Mouse (Mus musculus) liver, embryonic 13.5 days (tissue): ENCODE data around the gene Arid1b. TPM values are rescaled to one million over a fixed set of nuclear protein-coding genes. Genes with fewer than 3 reads are reported as not detected.

Experiments
- ATAC-seq: fragments of 200-750 bp; cut with Nextera tagmentation; 2 replicates; pipeline ENCODE4 v1.8.0; 2017; ENCODE audit warnings: low read depth, mild to moderate bottlenecking, moderate number of reproducible peaks, moderate library complexity
- DNase-seq: peaks from one replicate; pipeline ENCODE4 v3.0.0; 2022
- H3K27ac ChIP-seq: fragments of 300-500 bp; sonication (generic); 2 replicates; pipeline ENCODE4 v1.5.1; 2015; ENCODE audit warnings: moderate library complexity, mild to moderate bottlenecking, inconsistent platforms
- H3K27me3 ChIP-seq: fragments of 300-500 bp; sonication (generic); 2 replicates; pipeline ENCODE4 v1.6.1; 2015; ENCODE audit warnings: mild to moderate bottlenecking, inconsistent platforms
- H3K36me3 ChIP-seq: fragments of 300-500 bp; sonication (generic); 2 replicates; pipeline ENCODE4 v1.6.1; 2015; ENCODE audit warnings: mild to moderate bottlenecking, inconsistent platforms
- H3K4me1 ChIP-seq: fragments of 300-500 bp; sonication (generic); replicated peaks from 2 replicates; pipeline ENCODE4 v1.6.1; 2015; ENCODE audit warnings: inconsistent platforms
- H3K4me2 ChIP-seq: fragments of 300-500 bp; sonication (generic); 2 replicates; pipeline ENCODE4 v1.6.1; 2015; ENCODE audit warnings: inconsistent platforms, mild to moderate bottlenecking, moderate library complexity
- H3K4me3 ChIP-seq: fragments of 300-500 bp; sonication (generic); replicated peaks from 2 replicates; pipeline ENCODE4 v1.5.1; 2015; ENCODE audit warnings: mild to moderate bottlenecking, inconsistent platforms
- H3K9ac ChIP-seq: fragments of 300-500 bp; sonication (generic); 2 replicates; pipeline ENCODE4 v1.6.1; 2015; ENCODE audit warnings: mild to moderate bottlenecking, inconsistent platforms
- H3K9me3 ChIP-seq: fragments of 300-500 bp; sonication (generic); replicated peaks from 2 replicates; pipeline ENCODE4 v1.6.1; 2016; ENCODE audit warnings: inconsistent platforms
- WGBS: fragments of 180-500 bp; shearing (Covaris S2); methylation state at CpG from one replicate; pipeline ENCODE4 v1.1.7; 2015; ENCODE audit not compliant: insufficient replicate concordance; 5-methylcytosine and 5-hydroxymethylcytosine counted together
- polyA plus RNA-seq: library from polyadenylated mRNA; unstranded; fragments of >200 nt; fragmentation: Nextera tagmentation; extraction: Ambion mirVana; gene quantifications from 2 replicates; pipeline ENCODE4 v1.2.1, GENCODE M21; 2015

Gene Arid1b
- polyA plus RNA-seq, 1 experiment from 2014 or later: 2.0 TPM

DNA sequence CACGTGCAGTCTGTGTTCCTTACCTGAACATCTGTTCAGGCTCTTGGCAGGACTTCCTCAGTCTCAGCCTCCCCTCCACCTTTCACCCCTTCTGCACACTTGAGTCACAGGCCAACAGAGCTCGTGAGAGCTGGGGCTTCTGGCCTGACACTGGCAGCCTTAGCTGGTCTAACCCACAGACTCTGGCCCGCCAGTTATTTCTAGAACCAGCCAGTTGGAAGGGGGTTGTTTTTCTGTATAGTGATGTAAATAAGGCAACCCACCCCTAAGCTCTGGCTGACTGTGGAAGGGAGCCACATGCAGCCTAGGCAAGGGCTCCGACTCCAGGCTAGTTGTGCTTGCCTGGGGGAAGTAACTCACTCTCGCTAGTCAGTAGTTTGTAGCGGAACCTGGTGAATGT is 276.7 kb downstream of the Arid1b start:
- Histone ChIP-seq H3K9ac (no peak overlapping the region), H3K4me1 (no peaks in the 10 kb centered on the region), H3K27me3 (no peaks in the 10 kb centered on the region), H3K36me3 (peaks cover 4% of the 10 kb centered on the region; the same call in 1 of the 2 replicates), H3K4me2 (no peak overlapping the region), H3K4me3 (no peak overlapping the region), H3K27ac (no peak overlapping the region), H3K9me3 (no peaks in the 10 kb centered on the region)
- ATAC-seq (no peak), DNase-seq (no peak)
- 75% methylated on average over 6 of the region's 6 CpGs for WGBS

DNA sequence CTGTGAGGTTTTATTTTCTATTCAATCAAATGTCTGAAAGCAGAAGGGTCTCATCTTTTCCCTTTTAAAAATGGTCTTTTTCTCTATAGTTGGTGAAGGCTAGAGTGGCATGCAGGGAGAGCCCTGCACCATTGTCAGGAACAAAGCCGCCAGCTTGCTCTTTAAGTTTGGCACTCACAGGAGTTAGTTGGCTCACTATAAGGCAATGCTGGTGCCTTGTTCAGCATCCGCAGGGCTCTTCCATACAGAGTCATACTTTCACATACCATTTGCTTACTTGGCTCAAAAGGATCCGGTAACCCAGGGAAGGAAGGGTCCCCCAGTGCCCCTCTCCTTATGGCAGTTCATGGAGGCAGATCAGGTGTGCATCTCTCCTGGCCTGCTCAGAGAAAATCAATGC is 279.0 kb downstream of the Arid1b start:
- 86% methylated on average over 3 of the region's 3 CpGs for WGBS
- Histone ChIP-seq H3K4me2 (no peak overlapping the region), H3K4me3 (no peak overlapping the region), H3K9ac (no peak overlapping the region), H3K4me1 (no peaks in the 10 kb centered on the region), H3K36me3 (no peaks in the 10 kb centered on the region), H3K9me3 (no peaks in the 10 kb centered on the region), H3K27ac (no peak overlapping the region), H3K27me3 (no peaks in the 10 kb centered on the region)
- ATAC-seq (no peak), DNase-seq (no peak)

DNA sequence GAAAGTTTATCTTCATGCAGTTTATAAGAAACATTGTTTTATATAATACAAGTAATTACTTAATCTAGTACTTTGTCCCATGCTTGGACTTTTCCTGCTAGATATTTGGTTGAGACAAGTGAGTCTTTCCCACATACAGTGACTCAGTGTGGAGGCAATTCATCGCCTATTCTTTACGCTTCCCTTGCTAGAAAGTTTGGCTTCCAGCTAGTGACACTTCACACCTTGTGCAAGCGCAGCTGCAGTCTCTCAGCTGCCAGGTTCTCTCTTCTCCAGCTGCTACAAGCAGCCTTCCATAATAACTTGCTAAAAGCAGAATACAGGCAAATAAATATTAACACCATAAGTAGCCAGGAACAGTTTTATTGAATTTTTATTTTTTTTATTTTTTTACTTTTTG is 279.6 kb downstream of the Arid1b start:
- Histone ChIP-seq H3K9ac (no peak overlapping the region), H3K9me3 (no peaks in the 10 kb centered on the region), H3K36me3 (no peaks in the 10 kb centered on the region), H3K4me2 (no peak overlapping the region), H3K27ac (no peak overlapping the region), H3K4me1 (no peaks in the 10 kb centered on the region), H3K4me3 (no peak overlapping the region), H3K27me3 (no peaks in the 10 kb centered on the region)
- no peak for DNase-seq
- WGBS: 88% methylated on average over 3 of the region's 3 CpGs
- no peak for ATAC-seq

DNA sequence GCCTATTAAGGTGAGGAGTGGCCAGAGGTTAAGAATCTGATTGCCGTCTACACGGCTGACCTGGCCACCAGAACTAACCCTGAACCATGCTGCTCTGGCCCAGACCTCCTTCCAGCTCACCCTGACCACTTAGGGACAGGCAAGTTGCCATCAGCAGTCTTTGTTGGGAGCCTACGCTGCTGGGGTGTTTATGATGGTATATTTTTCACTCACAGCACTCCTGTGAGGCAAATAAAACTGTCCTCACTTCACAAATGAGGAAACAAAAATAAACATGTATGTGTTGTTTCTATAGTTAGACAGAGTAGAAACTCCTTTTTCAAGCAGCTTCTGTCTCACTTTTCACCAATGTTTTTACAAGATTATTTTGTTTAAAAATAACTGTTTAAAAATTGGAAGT is 280.3 kb downstream of the Arid1b start:
- no peaks in the 10 kb centered on the region for H3K27me3 ChIP-seq
- no peak overlapping the region for H3K4me2 ChIP-seq
- no peaks in the 10 kb centered on the region for H3K36me3 ChIP-seq
- no peak overlapping the region for H3K4me3 ChIP-seq
- H3K27ac ChIP-seq: no peak overlapping the region
- no peak for DNase-seq
- H3K9ac ChIP-seq: no peak overlapping the region
- 87% methylated on average over 3 of the region's 3 CpGs for WGBS
- ATAC-seq: no peak
- no peaks in the 10 kb centered on the region for H3K4me1 ChIP-seq
- no peaks in the 10 kb centered on the region for H3K9me3 ChIP-seq

DNA sequence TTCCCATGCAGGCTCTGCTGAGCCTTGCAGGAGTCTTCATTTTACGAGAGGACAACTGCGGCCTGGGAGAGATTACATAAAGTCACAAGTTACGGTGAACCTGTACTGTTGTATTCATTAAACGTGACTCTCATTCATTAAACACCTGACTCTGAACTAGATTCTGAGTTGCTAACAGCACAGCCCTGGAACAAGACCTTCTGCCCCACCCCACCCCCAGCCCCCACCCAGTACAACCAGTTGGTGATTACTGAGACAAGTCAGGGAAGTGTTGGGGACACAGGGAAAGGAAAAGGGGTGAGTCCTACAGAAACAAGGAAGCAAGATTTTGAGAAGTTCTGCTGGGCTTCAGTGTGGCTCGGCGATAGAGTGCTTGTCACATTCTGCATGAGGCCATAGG is 281.6 kb downstream of the Arid1b start:
- no peak overlapping the region for H3K27ac ChIP-seq
- ATAC-seq (no peak), DNase-seq (no peak)
- H3K4me2 ChIP-seq: no peak overlapping the region
- no peaks in the 10 kb centered on the region for H3K27me3 ChIP-seq
- no peaks in the 10 kb centered on the region for H3K4me1 ChIP-seq
- no peak overlapping the region for H3K4me3 ChIP-seq
- no peaks in the 10 kb centered on the region for H3K9me3 ChIP-seq
- 78% methylated on average over 6 of the region's 6 CpGs for WGBS
- H3K9ac ChIP-seq: no peak overlapping the region
- H3K36me3 ChIP-seq: no peaks in the 10 kb centered on the region

DNA sequence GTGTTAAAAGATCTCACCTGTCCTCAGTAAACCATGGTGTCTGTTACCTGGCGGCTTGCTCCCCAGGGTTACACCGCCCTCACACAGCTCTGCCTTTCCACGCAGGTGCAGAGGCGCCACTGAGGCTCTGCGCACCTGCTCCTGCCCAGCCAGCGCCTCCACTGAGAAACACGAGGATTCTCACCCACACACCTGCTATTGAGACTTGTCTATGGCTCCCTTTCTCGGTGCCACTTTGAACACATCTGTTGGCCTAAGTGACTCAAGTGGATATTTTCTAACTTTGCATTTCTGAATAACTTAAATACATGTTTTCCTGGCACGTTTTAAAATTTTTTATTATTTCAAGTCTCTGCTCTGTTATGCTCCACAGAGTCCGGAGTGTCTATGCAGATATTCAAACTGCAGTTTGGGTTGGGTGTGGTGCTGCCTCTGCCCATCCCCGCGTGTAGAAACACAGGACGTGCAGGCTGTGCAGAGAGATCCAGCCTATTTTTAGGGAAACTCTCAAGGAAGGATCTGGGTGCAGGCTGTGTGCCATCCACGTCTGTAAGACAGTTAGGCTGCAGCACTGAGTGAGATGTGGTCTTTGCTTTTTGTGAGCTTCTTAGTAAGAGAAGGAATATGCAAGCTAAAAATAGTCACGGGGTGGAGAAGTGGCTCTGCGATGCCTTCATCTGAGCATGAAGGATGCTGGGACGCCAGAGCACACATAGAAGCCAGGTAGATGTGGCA is 283.2 kb downstream of the Arid1b start:
- H3K27ac ChIP-seq: no peak overlapping the region

DNA sequence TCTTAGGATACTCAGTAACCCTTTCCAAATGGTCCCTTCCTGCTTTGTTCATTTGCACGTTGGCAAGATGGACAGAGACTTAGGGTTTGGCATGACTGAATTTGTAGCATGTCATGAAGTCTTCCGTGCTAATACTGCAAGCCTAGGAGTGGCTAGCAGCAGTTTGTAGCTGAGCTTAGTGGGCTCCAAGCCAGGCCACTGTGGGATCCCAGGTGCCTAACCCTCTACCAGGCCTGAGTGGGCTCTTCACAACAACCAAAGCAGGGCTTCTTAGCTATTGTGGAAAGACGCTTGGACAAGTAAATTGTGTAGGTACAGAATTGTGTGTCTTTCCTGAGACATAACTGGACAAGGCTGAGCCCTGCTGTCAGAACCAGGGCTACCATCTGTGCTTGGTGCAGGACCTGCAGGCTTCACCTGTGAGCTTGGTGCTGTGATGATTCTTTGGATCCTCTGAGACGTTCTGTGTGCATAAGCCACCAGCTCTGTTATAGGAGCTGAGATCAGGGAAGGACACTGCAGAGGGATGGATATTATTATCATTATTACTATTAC is 286.4 kb downstream of the Arid1b start:
- no peaks in the 10 kb centered on the region for H3K27me3 ChIP-seq
- no peak overlapping the region for H3K4me3 ChIP-seq
- peaks cover 7% of the 10 kb centered on the region; the same call in 1 of the 2 replicates for H3K36me3 ChIP-seq
- H3K4me2 ChIP-seq: no peak overlapping the region
- DNase-seq: no peak
- no peaks in the 10 kb centered on the region for H3K9me3 ChIP-seq
- no peak for ATAC-seq
- no peak overlapping the region for H3K27ac ChIP-seq
- H3K9ac ChIP-seq: no peak overlapping the region
- H3K4me1 ChIP-seq: no peaks in the 10 kb centered on the region
- WGBS: 76% methylated on average over 4 of the region's 4 CpGs

More for the DNA sequence above, 283.2 kb downstream of the Arid1b start:
- H3K9me3 ChIP-seq: no peaks in the 10 kb centered on the region
- H3K4me2 ChIP-seq: no peak overlapping the region
- 78% methylated on average over 17 of the region's 17 CpGs for WGBS
- no peak overlapping the region for H3K4me3 ChIP-seq
- no peaks in the 10 kb centered on the region for H3K27me3 ChIP-seq
- no peaks in the 10 kb centered on the region for H3K4me1 ChIP-seq
- H3K9ac ChIP-seq: no peak overlapping the region
- DNase-seq (no peak), ATAC-seq (no peak)
- H3K36me3 ChIP-seq: 0 out of 2 replicates have a peak, but pooled peaks cover 2% of the 10 kb centered on the region

DNA sequence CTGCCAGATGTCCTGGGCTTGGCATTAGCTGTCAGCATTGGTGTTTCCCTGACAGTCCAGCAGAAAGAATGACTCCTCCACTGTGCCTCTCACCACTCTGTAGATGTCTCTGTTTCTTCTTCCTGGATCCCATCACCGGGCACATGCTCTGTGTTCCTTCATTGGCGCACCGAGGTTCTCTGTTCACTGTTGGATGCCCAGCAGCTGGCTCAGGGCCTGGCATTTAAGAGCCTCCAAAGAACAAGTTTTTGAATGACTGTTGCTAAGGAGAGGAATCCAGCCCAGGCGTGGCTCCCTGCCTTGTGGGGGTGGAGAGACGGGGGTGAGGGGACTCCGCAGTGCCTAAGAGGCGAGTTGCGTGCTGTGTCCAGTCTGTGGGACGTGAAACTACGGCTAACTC is 290.7 kb downstream of the Arid1b start:
- peaks cover 10% of the 10 kb centered on the region; the same call in 1 of the 2 replicates for H3K36me3 ChIP-seq
- H3K27ac ChIP-seq: no peak overlapping the region
- H3K4me2 ChIP-seq: no peak overlapping the region
- no peak overlapping the region for H3K4me3 ChIP-seq
- H3K4me1 ChIP-seq: 0 out of 2 replicates have a peak, but pooled peaks cover 3% of the 10 kb centered on the region
- no peaks in the 10 kb centered on the region for H3K9me3 ChIP-seq
- H3K27me3 ChIP-seq: no peaks in the 10 kb centered on the region
- no peak for ATAC-seq
- DNase-seq: no peak
- 82% methylated on average over 10 of the region's 10 CpGs for WGBS
- H3K9ac ChIP-seq: no peak overlapping the region

DNA sequence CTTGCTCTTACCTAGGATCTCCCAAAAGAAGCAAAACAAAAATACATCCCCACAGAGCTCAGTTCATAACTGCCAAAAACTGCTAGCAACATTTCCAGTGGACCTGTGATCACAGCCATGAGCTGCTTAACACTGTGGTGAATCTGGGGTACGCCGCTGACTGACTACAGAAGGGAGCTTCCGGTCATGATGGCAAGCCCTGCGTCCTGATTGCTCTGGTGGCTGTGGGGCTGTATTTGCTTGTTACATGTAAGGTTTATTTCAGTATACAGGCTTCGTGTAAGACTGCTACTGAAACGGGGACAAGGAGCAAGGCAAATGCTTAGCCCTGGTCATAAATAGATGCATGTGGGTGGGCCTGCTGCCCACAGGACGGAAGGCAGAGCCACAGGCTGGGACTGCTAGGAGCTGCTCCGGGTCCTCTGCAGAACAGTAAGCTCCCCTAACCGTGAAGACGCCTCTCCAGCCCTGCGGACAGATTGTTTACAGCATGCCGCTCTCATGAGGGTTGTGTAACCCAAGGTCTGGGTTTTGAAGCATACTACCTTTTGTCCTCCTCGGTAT is 291.8 kb downstream of the Arid1b start:
- Histone ChIP-seq H3K9me3 (no peaks in the 10 kb centered on the region), H3K27ac (no peak overlapping the region), H3K9ac (no peak overlapping the region), H3K4me1 (0 out of 2 replicates have a peak, but pooled peaks cover 3% of the 10 kb centered on the region), H3K4me2 (no peak overlapping the region), H3K36me3 (peaks cover 12% of the 10 kb centered on the region), H3K4me3 (no peak overlapping the region), H3K27me3 (no peaks in the 10 kb centered on the region)
- DNase-seq (no peak), ATAC-seq (no peak)
- whole genome bisulfite sequencing: 64% methylated on average over 13 of the region's 13 CpGs

DNA sequence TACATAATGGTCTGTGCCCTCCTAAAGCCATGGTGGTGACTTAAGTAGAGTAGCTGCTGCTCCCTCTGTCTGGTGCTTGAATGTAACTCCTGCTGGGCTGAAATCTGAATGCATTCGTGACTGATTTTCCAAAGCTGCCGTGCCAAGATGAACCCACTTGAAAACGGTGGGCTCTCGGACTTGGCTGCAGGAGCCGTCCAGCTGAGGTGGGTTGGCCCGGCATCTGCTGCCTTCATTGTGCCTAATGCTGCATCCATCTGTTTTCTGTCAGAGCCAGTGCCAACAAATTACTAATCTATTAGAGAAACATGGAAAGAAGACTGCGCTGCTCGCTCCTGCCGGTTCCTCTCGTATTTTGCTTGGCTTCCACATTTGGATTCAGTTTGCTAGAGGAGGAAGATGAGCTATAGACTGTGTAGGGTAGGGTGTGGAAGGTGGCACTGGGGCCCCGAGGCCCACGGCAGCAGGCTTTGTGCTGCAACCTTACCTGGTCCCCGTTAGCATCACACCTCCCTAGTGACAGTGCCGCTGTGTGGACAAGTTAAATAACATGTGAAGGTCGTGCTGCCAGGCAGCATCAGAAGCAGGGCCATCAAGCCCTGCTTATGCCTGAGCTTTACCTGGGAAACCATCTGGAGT is 292.6 kb downstream of the Arid1b start:
- H3K9ac ChIP-seq: no peak overlapping the region
- ATAC-seq: no peak
- no peak overlapping the region for H3K4me3 ChIP-seq
- no peaks in the 10 kb centered on the region for H3K9me3 ChIP-seq
- no peak for DNase-seq
- no peak overlapping the region for H3K27ac ChIP-seq
- 0 out of 2 replicates have a peak, but pooled peaks cover 3% of the 10 kb centered on the region for H3K4me1 ChIP-seq
- no peak overlapping the region for H3K4me2 ChIP-seq
- no peaks in the 10 kb centered on the region for H3K27me3 ChIP-seq
- WGBS: 81% methylated on average over 15 of the region's 15 CpGs
- peaks cover 19% of the 10 kb centered on the region for H3K36me3 ChIP-seq

DNA sequence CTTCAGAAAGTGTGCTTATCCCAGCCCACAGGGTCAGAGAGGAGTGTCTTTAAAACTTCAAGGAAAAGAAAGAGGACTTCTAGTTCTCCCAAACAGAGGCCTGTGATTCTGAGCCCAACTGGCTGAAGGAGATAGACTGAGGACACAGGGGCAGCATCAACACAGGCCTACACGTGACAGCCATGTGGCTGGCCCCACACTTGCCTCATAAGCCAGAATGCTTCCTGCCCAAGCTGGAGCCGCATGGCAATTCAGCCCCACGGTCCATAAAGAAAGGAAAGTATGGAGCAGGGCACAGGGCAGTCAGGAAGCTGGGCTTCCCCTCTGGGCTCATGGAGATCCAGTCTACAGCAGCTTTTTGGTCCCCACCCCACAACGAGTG is 293.1 kb downstream of the Arid1b start:
- Histone ChIP-seq H3K4me1 (0 out of 2 replicates have a peak, but pooled peaks cover 3% of the 10 kb centered on the region), H3K9me3 (no peaks in the 10 kb centered on the region), H3K27me3 (no peaks in the 10 kb centered on the region), H3K4me2 (no peak overlapping the region), H3K9ac (no peak overlapping the region), H3K27ac (no peak overlapping the region), H3K36me3 (peaks cover 17% of the 10 kb centered on the region), H3K4me3 (no peak overlapping the region)
- DNase-seq (no peak), ATAC-seq (no peak)
- WGBS: 51% methylated on average over 4 of the region's 4 CpGs
